Mouse (Mus musculus): Measurements from ENCODE around the gene Prkci. TPM values are rescaled to one million over a fixed set of nuclear protein-coding genes. Genes with fewer than 3 reads are reported as not detected.

The Prkci gene
- polyA plus RNA-seq, 1 experiment: 1.0 TPM

GRCm38 (mm10) chr3:31079450-31079849, 83.9 kb downstream of the Prkci start:
- TF ChIP-seq GATA1 (IDR thresholded peaks at IDR 0.05; ENCODE audit: borderline replicate concordance, low read length) (no peak), FLI1 (IDR thresholded peaks at IDR 0.05; ENCODE audit: low read length) (no peak)
- Histone ChIP-seq H3K27me3 (replicated peaks) (peaks cover 21% of the 10 kb centered on the region), H3K36me3 (replicated peaks; ENCODE audit: low read length) (no peaks in the 10 kb centered on the region), H3K4me1 (peaks cover 32% of the 10 kb centered on the region), H3K9me3 (no peaks in the 10 kb centered on the region), H3K4me3 (replicated peaks) (no peak overlapping the region)

- H3K36me3 ChIP-seq (replicated peaks; ENCODE audit: low read length): no peaks in the 10 kb centered on the region
- H3K27me3 ChIP-seq (replicated peaks): peaks cover 21% of the 10 kb centered on the region
- H3K4me3 ChIP-seq (replicated peaks): no peak overlapping the region
- H3K9me3 ChIP-seq: no peaks in the 10 kb centered on the region
- H3K4me1 ChIP-seq: peaks cover 38% of the 10 kb centered on the region
- no peak for TF ChIP-seq GATA1 (IDR thresholded peaks at IDR 0.05; ENCODE audit: borderline replicate concordance, low read length)
- TF ChIP-seq FLI1 (IDR thresholded peaks at IDR 0.05; ENCODE audit: low read length): no peak
These were observed 85.4 kb downstream of the Prkci start for GRCm38 (mm10) chr3:31080791-31081502.

GRCm38 (mm10) chr3:31082838-31083506, 87.4 kb downstream of the Prkci start:
- H3K36me3 ChIP-seq (replicated peaks; ENCODE audit: low read length): no peaks in the 10 kb centered on the region
- H3K9me3 ChIP-seq: no peaks in the 10 kb centered on the region
- no peak overlapping the region for H3K4me3 ChIP-seq (replicated peaks)
- no peak for TF ChIP-seq GATA1 (IDR thresholded peaks at IDR 0.05; ENCODE audit: borderline replicate concordance, low read length)
- TF ChIP-seq FLI1 (IDR thresholded peaks at IDR 0.05; ENCODE audit: low read length): no peak
- H3K4me1 ChIP-seq: peaks cover 35% of the 10 kb centered on the region
- peaks cover 14% of the 10 kb centered on the region for H3K27me3 ChIP-seq (replicated peaks)

GRCm38 (mm10) chr3:31083507-31084245, 88.1 kb downstream of the Prkci start:
- no peaks in the 10 kb centered on the region for H3K36me3 ChIP-seq (replicated peaks; ENCODE audit: low read length)
- H3K4me3 ChIP-seq (replicated peaks): peak overlapping the region; percentile 59
- no peaks in the 10 kb centered on the region for H3K9me3 ChIP-seq
- TF ChIP-seq FLI1 (IDR thresholded peaks at IDR 0.05; ENCODE audit: low read length): no peak
- TF ChIP-seq GATA1 (IDR thresholded peaks at IDR 0.05; ENCODE audit: borderline replicate concordance, low read length): no peak
- peaks cover 8% of the 10 kb centered on the region for H3K27me3 ChIP-seq (replicated peaks)
- peaks cover 36% of the 10 kb centered on the region for H3K4me1 ChIP-seq

- H3K4me1 ChIP-seq: peaks cover 43% of the 10 kb centered on the region
- H3K9me3 ChIP-seq: no peaks in the 10 kb centered on the region
- no peaks in the 10 kb centered on the region for H3K36me3 ChIP-seq (replicated peaks; ENCODE audit: low read length)
- H3K4me3 ChIP-seq (replicated peaks): no peak overlapping the region
- peaks cover 5% of the 10 kb centered on the region for H3K27me3 ChIP-seq (replicated peaks)
- no peak for TF ChIP-seq GATA1 (IDR thresholded peaks at IDR 0.05; ENCODE audit: borderline replicate concordance, low read length)
- no peak for TF ChIP-seq FLI1 (IDR thresholded peaks at IDR 0.05; ENCODE audit: low read length)
These were observed 89.5 kb downstream of the Prkci start for GRCm38 (mm10) chr3:31085000-31085399.

- TF ChIP-seq GATA1 (IDR thresholded peaks at IDR 0.05; ENCODE audit: borderline replicate concordance, low read length) (no peak), FLI1 (IDR thresholded peaks at IDR 0.05; ENCODE audit: low read length) (no peak)
- H3K27me3 ChIP-seq (replicated peaks): no peaks in the 10 kb centered on the region
- H3K4me3 ChIP-seq (replicated peaks): no peak overlapping the region
- peaks cover 52% of the 10 kb centered on the region for H3K4me1 ChIP-seq
- H3K36me3 ChIP-seq (replicated peaks; ENCODE audit: low read length): no peaks in the 10 kb centered on the region
- no peaks in the 10 kb centered on the region for H3K9me3 ChIP-seq
These were observed 93.5 kb downstream of the Prkci start for GRCm38 (mm10) chr3:31088789-31089775.

- TF ChIP-seq GATA1 (IDR thresholded peaks at IDR 0.05; ENCODE audit: borderline replicate concordance, low read length): no peak
- no peak for TF ChIP-seq FLI1 (IDR thresholded peaks at IDR 0.05; ENCODE audit: low read length)
- no peaks in the 10 kb centered on the region for H3K27me3 ChIP-seq (replicated peaks)
- H3K4me3 ChIP-seq (replicated peaks): no peak overlapping the region
- no peaks in the 10 kb centered on the region for H3K36me3 ChIP-seq (replicated peaks; ENCODE audit: low read length)
- H3K9me3 ChIP-seq: no peaks in the 10 kb centered on the region
- H3K4me1 ChIP-seq: peaks cover 45% of the 10 kb centered on the region
These were observed 94.4 kb downstream of the Prkci start for GRCm38 (mm10) chr3:31089956-31090355.

GRCm38 (mm10) chr3:31093196-31093595, 97.6 kb downstream of the Prkci start:
- peaks cover 12% of the 10 kb centered on the region for H3K36me3 ChIP-seq (replicated peaks; ENCODE audit: low read length)
- no peaks in the 10 kb centered on the region for H3K9me3 ChIP-seq
- no peak for TF ChIP-seq GATA1 (IDR thresholded peaks at IDR 0.05; ENCODE audit: borderline replicate concordance, low read length)
- TF ChIP-seq FLI1 (IDR thresholded peaks at IDR 0.05; ENCODE audit: low read length): no peak
- peak overlapping the region; percentile 93 for H3K4me3 ChIP-seq (replicated peaks)
- H3K4me1 ChIP-seq: peaks cover 56% of the 10 kb centered on the region
- no peaks in the 10 kb centered on the region for H3K27me3 ChIP-seq (replicated peaks)
